Mouse (Mus musculus): Measurements from ENCODE around the gene Zfp423. TPM values are rescaled to one million over a fixed set of nuclear protein-coding genes. Genes with fewer than 3 reads are reported as not detected.

Gene Zfp423
- total RNA-seq, 2 experiments from 2014 or later: not detected

- no peak for ATAC-seq (replicated peaks; ENCODE audit: poor library complexity, severe bottlenecking)
These were observed 45.0 kb downstream of the Zfp423 start for GRCm38 (mm10) chr8:87914247-87914967.

- ATAC-seq (replicated peaks; ENCODE audit: poor library complexity, severe bottlenecking): no peak
These were observed 50.5 kb downstream of the Zfp423 start for GRCm38 (mm10) chr8:87908940-87909339.

GRCm38 (mm10) chr8:87905404-87905803, 54.0 kb downstream of the Zfp423 start:
- no peak for ATAC-seq (replicated peaks; ENCODE audit: poor library complexity, severe bottlenecking)

- ATAC-seq (replicated peaks; ENCODE audit: poor library complexity, severe bottlenecking): no peak
These were observed 55.3 kb downstream of the Zfp423 start for GRCm38 (mm10) chr8:87904108-87904507.

- ATAC-seq (replicated peaks; ENCODE audit: poor library complexity, severe bottlenecking): no peak
These were observed 64.0 kb downstream of the Zfp423 start for GRCm38 (mm10) chr8:87895203-87896041.

GRCm38 (mm10) chr8:87894287-87894686, 65.1 kb downstream of the Zfp423 start:
- ATAC-seq (replicated peaks; ENCODE audit: poor library complexity, severe bottlenecking): no peak

GRCm38 (mm10) chr8:87893547-87893946, 65.8 kb downstream of the Zfp423 start:
- no peak for ATAC-seq (replicated peaks; ENCODE audit: poor library complexity, severe bottlenecking)

GRCm38 (mm10) chr8:87892891-87893290, 66.5 kb downstream of the Zfp423 start:
- no peak for ATAC-seq (replicated peaks; ENCODE audit: poor library complexity, severe bottlenecking)

GRCm38 (mm10) chr8:87891884-87892283, 67.5 kb downstream of the Zfp423 start:
- ATAC-seq (replicated peaks; ENCODE audit: poor library complexity, severe bottlenecking): no peak

GRCm38 (mm10) chr8:87887956-87888355, 71.4 kb downstream of the Zfp423 start:
- ATAC-seq (replicated peaks; ENCODE audit: poor library complexity, severe bottlenecking): no peak

GRCm38 (mm10) chr8:87881088-87881487, 78.3 kb downstream of the Zfp423 start:
- ATAC-seq (replicated peaks; ENCODE audit: poor library complexity, severe bottlenecking): no peak

GRCm38 (mm10) chr8:87875852-87876251, 83.5 kb downstream of the Zfp423 start:
- ATAC-seq (replicated peaks; ENCODE audit: poor library complexity, severe bottlenecking): no peak

GRCm38 (mm10) chr8:87875452-87875851, 83.9 kb downstream of the Zfp423 start:
- no peak for ATAC-seq (replicated peaks; ENCODE audit: poor library complexity, severe bottlenecking)

- no peak for ATAC-seq (replicated peaks; ENCODE audit: poor library complexity, severe bottlenecking)
These were observed 86.3 kb downstream of the Zfp423 start for GRCm38 (mm10) chr8:87872987-87873550.

- no peak for ATAC-seq (replicated peaks; ENCODE audit: poor library complexity, severe bottlenecking)
These were observed 87.0 kb downstream of the Zfp423 start for GRCm38 (mm10) chr8:87872356-87872930.

- no peak for ATAC-seq (replicated peaks; ENCODE audit: poor library complexity, severe bottlenecking)
These were observed 92.8 kb downstream of the Zfp423 start for GRCm38 (mm10) chr8:87866586-87866985.

GRCm38 (mm10) chr8:87864236-87864635, 95.2 kb downstream of the Zfp423 start:
- no peak; the same call in 1 of the 2 replicates for ATAC-seq (replicated peaks; ENCODE audit: poor library complexity, severe bottlenecking)

GRCm38 (mm10) chr8:87863128-87863527, 96.3 kb downstream of the Zfp423 start:
- ATAC-seq (replicated peaks; ENCODE audit: poor library complexity, severe bottlenecking): no peak

- no peak for ATAC-seq (replicated peaks; ENCODE audit: poor library complexity, severe bottlenecking)
These were observed 97.7 kb downstream of the Zfp423 start for GRCm38 (mm10) chr8:87861718-87862117.

GRCm38 (mm10) chr8:87860905-87861304, 98.5 kb downstream of the Zfp423 start:
- ATAC-seq (replicated peaks; ENCODE audit: poor library complexity, severe bottlenecking): no peak

GRCm38 (mm10) chr8:87851871-87852270, 107.5 kb downstream of the Zfp423 start:
- no peak for ATAC-seq (replicated peaks; ENCODE audit: poor library complexity, severe bottlenecking)

All from granulocyte monocyte progenitor cell, adult 5-6 weeks (primary cell).